Mouse (Mus musculus): Measurements from ENCODE around the gene Scaper. TPM values are rescaled to one million over a fixed set of nuclear protein-coding genes. Genes with fewer than 3 reads are reported as not detected.

The Scaper gene
- total RNA-seq (2014; fragmentation: Nextera tagmentation) (16.3 and 18.7 TPM in 2 replicates), total RNA-seq (2017) (12.9 and 15.0 TPM in 2 replicates), polyA plus RNA-seq (2012) (0.43 TPM in 2 replicates)

DNA sequence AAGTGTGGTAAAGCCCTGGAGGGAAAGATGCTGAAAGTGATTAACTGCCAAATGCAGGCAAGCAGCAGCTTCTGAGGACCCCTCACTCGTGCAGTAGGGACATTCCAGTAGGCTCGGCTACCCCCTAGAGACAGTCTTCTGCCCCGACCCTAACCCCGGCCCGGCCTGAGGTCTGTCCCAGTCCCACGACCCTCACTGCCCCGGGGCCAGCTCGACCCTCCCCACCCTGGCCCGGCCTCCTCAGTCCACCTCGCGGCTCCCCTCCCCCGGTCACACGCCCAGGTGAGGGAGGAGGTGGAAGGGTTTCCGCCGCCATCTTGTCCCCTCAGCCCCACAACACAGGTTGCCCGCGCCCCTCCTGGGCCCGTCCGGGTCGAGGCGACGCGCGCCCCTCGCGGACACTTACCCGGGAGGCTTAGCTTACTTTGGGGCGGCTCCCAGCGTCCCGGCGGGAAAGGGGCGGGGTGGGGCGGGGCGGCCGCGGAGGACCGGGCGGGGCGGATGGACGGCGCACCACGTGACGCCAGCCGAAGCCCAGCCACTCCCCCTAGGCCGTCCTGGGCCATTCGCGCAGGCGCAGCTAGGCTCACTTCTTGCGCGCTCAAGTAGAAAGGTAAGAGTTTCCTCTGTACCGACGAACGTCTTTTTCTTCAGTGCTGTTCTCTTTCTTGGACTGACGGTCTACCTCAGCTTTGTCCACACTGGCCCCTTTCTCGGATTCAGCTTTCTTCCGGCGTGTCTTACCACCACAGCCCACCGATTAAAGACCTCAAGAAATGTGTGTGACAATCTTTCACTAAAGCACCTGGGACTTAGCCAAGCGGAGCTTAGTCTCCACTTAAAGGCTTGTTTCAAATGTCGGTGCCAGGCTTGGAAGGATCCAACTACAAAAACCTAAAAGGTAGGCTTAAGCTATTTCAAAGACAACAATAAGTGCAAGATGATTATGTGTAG is at the start of gene Scaper:
Gene Scaper (minus strand): TSS at position 456 of the 954 bp plus-strand sequence.
- peaks cover 30% of the 10 kb centered on the region for H3K4me1 ChIP-seq (ENCODE audit: insufficient read depth, low read depth, low read length)
- peak; percentile 75 for ATAC-seq (ENCODE audit: extremely low read depth, insufficient number of reproducible peaks, low FRiP score, poor library complexity, severe bottlenecking)
- peak within 1 kb of the TSS; percentile 89 for H3K4me3 ChIP-seq (ENCODE audit: low read depth, low read length)
- peak; percentile 91 for DNase-seq (ENCODE audit: low spot score)
- no peaks in the 10 kb centered on the region for H3K9me3 ChIP-seq (replicated peaks)
- H3K36me3 ChIP-seq (replicated peaks), result peaks cover 12% of the 10 kb centered on the region
- no peaks in the 10 kb centered on the region for H3K27me3 ChIP-seq (ENCODE audit: insufficient read depth, low read length)
- TF ChIP-seq TAL1 (conservative IDR thresholded peaks at IDR 0.05; ENCODE audit: low read depth, low read length) (no peak), CTCF (IDR thresholded peaks at IDR 0.05; ENCODE audit: low read depth, low read length) (no peak), POLR2AphosphoS5 (IDR thresholded peaks at IDR 0.05; ENCODE audit: insufficient replicate concordance, low read depth, low read length) (no peak), GATA2 (IDR thresholded peaks at IDR 0.05; ENCODE audit: borderline replicate concordance, low read depth, low read length) (no peak), GATA1 (IDR thresholded peaks at IDR 0.05; ENCODE audit: borderline replicate concordance, low read length) (no peak)

DNA sequence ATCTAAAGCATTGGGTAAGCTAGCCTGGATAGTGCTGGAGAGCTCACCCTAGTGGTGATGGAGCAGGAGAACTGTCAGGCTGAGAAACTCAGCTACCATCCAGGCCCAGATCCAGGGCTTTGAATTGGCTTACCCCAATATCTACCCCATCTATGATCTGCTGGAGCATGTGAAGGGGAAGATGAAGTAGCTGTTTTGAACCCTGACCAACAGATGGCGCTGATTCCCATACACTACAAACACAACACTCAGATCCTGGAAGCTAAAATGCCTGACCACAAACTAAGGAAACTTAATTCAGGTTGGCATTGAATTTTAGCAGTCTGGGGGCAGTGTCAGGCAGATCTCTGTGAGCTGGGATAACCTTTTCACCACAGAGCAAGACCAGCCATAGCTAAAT is 8.9 kb upstream of the Scaper start:
- no peak for TF ChIP-seq GATA1 (IDR thresholded peaks at IDR 0.05; ENCODE audit: borderline replicate concordance, low read length)
- no peak for TF ChIP-seq GATA2 (IDR thresholded peaks at IDR 0.05; ENCODE audit: borderline replicate concordance, low read depth, low read length)
- TF ChIP-seq CTCF (IDR thresholded peaks at IDR 0.05; ENCODE audit: low read depth, low read length), result peak; percentile 68
- no peak for TF ChIP-seq TAL1 (conservative IDR thresholded peaks at IDR 0.05; ENCODE audit: low read depth, low read length)
- no peak for TF ChIP-seq POLR2AphosphoS5 (IDR thresholded peaks at IDR 0.05; ENCODE audit: insufficient replicate concordance, low read depth, low read length)
- Histone ChIP-seq H3K27me3 (ENCODE audit: insufficient read depth, low read length) (no peaks in the 10 kb centered on the region), H3K36me3 (replicated peaks) (peaks cover 13% of the 10 kb centered on the region), H3K4me1 (ENCODE audit: insufficient read depth, low read depth, low read length) (peaks cover 4% of the 10 kb centered on the region; the same call in 1 of the 2 replicates), H3K4me3 (ENCODE audit: low read depth, low read length) (no peak overlapping the region), H3K9me3 (replicated peaks) (no peaks in the 10 kb centered on the region)
- ATAC-seq (ENCODE audit: extremely low read depth, insufficient number of reproducible peaks, low FRiP score, poor library complexity, severe bottlenecking) (no peak), DNase-seq (ENCODE audit: low spot score) (peak; percentile 2)

DNA sequence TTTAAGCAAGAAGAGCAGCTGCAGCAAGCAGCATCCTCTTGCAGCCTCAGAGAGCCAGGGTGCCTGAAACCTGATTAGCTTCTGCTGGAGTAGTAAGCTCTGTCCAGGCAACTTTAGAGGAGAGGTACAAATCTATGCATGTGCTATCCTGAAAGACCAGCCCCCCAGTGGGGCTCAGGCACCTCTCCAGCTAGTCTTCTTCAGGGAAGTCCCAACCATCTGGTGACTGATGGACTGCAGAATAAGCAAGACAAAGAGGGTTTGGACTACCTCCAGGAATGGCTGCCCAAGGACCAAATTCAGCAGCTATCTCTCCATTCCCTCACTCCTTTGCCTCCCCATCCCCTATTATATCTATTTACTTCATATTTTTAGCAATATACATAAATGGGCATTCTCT is 3.4 kb upstream of the Scaper start:
- Histone ChIP-seq H3K27me3 (ENCODE audit: insufficient read depth, low read length) (no peaks in the 10 kb centered on the region), H3K4me1 (ENCODE audit: insufficient read depth, low read depth, low read length) (peaks cover 30% of the 10 kb centered on the region), H3K4me3 (ENCODE audit: low read depth, low read length) (no peak overlapping the region), H3K36me3 (replicated peaks) (peaks cover 20% of the 10 kb centered on the region), H3K9me3 (replicated peaks) (no peaks in the 10 kb centered on the region)
- no peak for DNase-seq (ENCODE audit: low spot score)
- no peak for ATAC-seq (ENCODE audit: extremely low read depth, insufficient number of reproducible peaks, low FRiP score, poor library complexity, severe bottlenecking)
- TF ChIP-seq POLR2AphosphoS5 (IDR thresholded peaks at IDR 0.05; ENCODE audit: insufficient replicate concordance, low read depth, low read length) (no peak), TAL1 (conservative IDR thresholded peaks at IDR 0.05; ENCODE audit: low read depth, low read length) (no peak), CTCF (IDR thresholded peaks at IDR 0.05; ENCODE audit: low read depth, low read length) (no peak), GATA2 (IDR thresholded peaks at IDR 0.05; ENCODE audit: borderline replicate concordance, low read depth, low read length) (no peak), GATA1 (IDR thresholded peaks at IDR 0.05; ENCODE audit: borderline replicate concordance, low read length) (no peak)

- H3K9me3 ChIP-seq (replicated peaks), result no peaks in the 10 kb centered on the region
- H3K27me3 ChIP-seq (ENCODE audit: insufficient read depth, low read length), result no peaks in the 10 kb centered on the region
- peak; percentile 3 for DNase-seq (ENCODE audit: low spot score)
- H3K4me1 ChIP-seq (ENCODE audit: insufficient read depth, low read depth, low read length), result peaks cover 30% of the 10 kb centered on the region
- no peak for TF ChIP-seq CTCF (IDR thresholded peaks at IDR 0.05; ENCODE audit: low read depth, low read length)
- TF ChIP-seq GATA1 (IDR thresholded peaks at IDR 0.05; ENCODE audit: borderline replicate concordance, low read length), result no peak
- TF ChIP-seq POLR2AphosphoS5 (IDR thresholded peaks at IDR 0.05; ENCODE audit: insufficient replicate concordance, low read depth, low read length), result no peak
- no peak for ATAC-seq (ENCODE audit: extremely low read depth, insufficient number of reproducible peaks, low FRiP score, poor library complexity, severe bottlenecking)
- H3K4me3 ChIP-seq (ENCODE audit: low read depth, low read length), result peak overlapping the region; percentile 89
- H3K36me3 ChIP-seq (replicated peaks), result peaks cover 15% of the 10 kb centered on the region
Measured at GRCm38 (mm10) chr9:55938618-55938985, 683 bp upstream of the Scaper start.

- Histone ChIP-seq H3K27me3 (ENCODE audit: insufficient read depth, low read length) (no peaks in the 10 kb centered on the region), H3K4me1 (ENCODE audit: insufficient read depth, low read depth, low read length) (peaks cover 30% of the 10 kb centered on the region), H3K36me3 (replicated peaks) (peaks cover 10% of the 10 kb centered on the region), H3K9me3 (replicated peaks) (no peaks in the 10 kb centered on the region), H3K4me3 (ENCODE audit: low read depth, low read length) (peak overlapping the region; percentile 89)
- ATAC-seq (ENCODE audit: extremely low read depth, insufficient number of reproducible peaks, low FRiP score, poor library complexity, severe bottlenecking) (no peak), DNase-seq (ENCODE audit: low spot score) (peak; percentile 3)
- TF ChIP-seq CTCF (IDR thresholded peaks at IDR 0.05; ENCODE audit: low read depth, low read length) (no peak), GATA1 (IDR thresholded peaks at IDR 0.05; ENCODE audit: borderline replicate concordance, low read length) (no peak), POLR2AphosphoS5 (IDR thresholded peaks at IDR 0.05; ENCODE audit: insufficient replicate concordance, low read depth, low read length) (no peak), GATA2 (IDR thresholded peaks at IDR 0.05; ENCODE audit: borderline replicate concordance, low read depth, low read length) (no peak), TAL1 (conservative IDR thresholded peaks at IDR 0.05; ENCODE audit: low read depth, low read length) (no peak)
Measured at GRCm38 (mm10) chr9:55937224-55937663, 675 bp downstream of the Scaper start.

DNA sequence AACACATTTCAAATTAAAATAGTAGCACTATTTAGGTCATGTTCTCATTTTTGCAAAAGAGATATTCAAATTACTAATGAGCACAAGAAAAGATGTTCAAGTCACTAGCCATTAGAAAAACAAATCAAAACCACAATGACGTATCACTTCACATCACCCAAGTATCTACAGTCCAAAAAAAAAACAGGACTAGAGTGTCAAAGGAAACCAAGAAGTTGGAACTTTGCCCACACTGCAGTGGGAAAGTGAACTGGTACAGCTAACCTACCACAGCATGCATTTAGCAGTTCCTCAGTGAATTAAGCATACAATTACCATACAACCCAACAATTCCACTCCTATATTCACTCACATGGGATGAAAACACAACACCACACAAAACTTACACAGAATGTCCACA is 5.4 kb downstream of the Scaper start:
- Histone ChIP-seq H3K9me3 (replicated peaks) (no peaks in the 10 kb centered on the region), H3K36me3 (replicated peaks) (no peaks in the 10 kb centered on the region), H3K4me1 (ENCODE audit: insufficient read depth, low read depth, low read length) (peaks cover 10% of the 10 kb centered on the region), H3K27me3 (ENCODE audit: insufficient read depth, low read length) (no peaks in the 10 kb centered on the region), H3K4me3 (ENCODE audit: low read depth, low read length) (no peak overlapping the region)
- DNase-seq (ENCODE audit: low spot score) (no peak), ATAC-seq (ENCODE audit: extremely low read depth, insufficient number of reproducible peaks, low FRiP score, poor library complexity, severe bottlenecking) (no peak)
- TF ChIP-seq GATA2 (IDR thresholded peaks at IDR 0.05; ENCODE audit: borderline replicate concordance, low read depth, low read length) (no peak), CTCF (IDR thresholded peaks at IDR 0.05; ENCODE audit: low read depth, low read length) (no peak), POLR2AphosphoS5 (IDR thresholded peaks at IDR 0.05; ENCODE audit: insufficient replicate concordance, low read depth, low read length) (no peak), GATA1 (IDR thresholded peaks at IDR 0.05; ENCODE audit: borderline replicate concordance, low read length) (no peak), TAL1 (conservative IDR thresholded peaks at IDR 0.05; ENCODE audit: low read depth, low read length) (no peak)
